Mouse (Mus musculus): ENCODE measurements at regions not wholly inside any gene's neighbourhood (a gene's known extent, or its start where the extent isn't known, plus 50 kb on each side); places are given as distances from the start of the nearest gene placed in this dataset.

GRCm38 (mm10) chr3:113811790-113812189 lies 181.8 kb upstream of the Rnpc3 start:
- H3K4me1 ChIP-seq, result no peaks in the 10 kb centered on the region
- H3K27ac ChIP-seq, result no peak overlapping the region
- H3K27me3 ChIP-seq (replicated peaks), result no peaks in the 10 kb centered on the region
- WGBS, result 71% methylated on average over 6 of the region's 6 CpGs
- H3K4me3 ChIP-seq, result no peak overlapping the region
- H3K4me2 ChIP-seq, result no peak overlapping the region
- no peaks in the 10 kb centered on the region for H3K36me3 ChIP-seq (replicated peaks)
- no peak overlapping the region for H3K9ac ChIP-seq
- no peak for ATAC-seq (replicated peaks)
- no peaks in the 10 kb centered on the region for H3K9me3 ChIP-seq

- Histone ChIP-seq H3K9ac (no peak overlapping the region), H3K4me3 (no peak overlapping the region), H3K4me1 (no peaks in the 10 kb centered on the region), H3K4me2 (no peak overlapping the region), H3K27me3 (replicated peaks) (no peaks in the 10 kb centered on the region), H3K9me3 (no peaks in the 10 kb centered on the region), H3K27ac (no peak overlapping the region), H3K36me3 (replicated peaks) (no peaks in the 10 kb centered on the region)
- 53% methylated on average over 1 of the region's 1 CpGs for WGBS
- no peak for ATAC-seq (replicated peaks)
These were observed 170.9 kb upstream of the Col11a1 start for GRCm38 (mm10) chr3:113859421-113859820.

GRCm38 (mm10) chr3:113860005-113860404 lies 170.3 kb upstream of the Col11a1 start:
- ATAC-seq (replicated peaks), result no peak
- no peak overlapping the region for H3K4me2 ChIP-seq
- WGBS, result 85% methylated on average over 5 of the region's 5 CpGs

GRCm38 (mm10) chr3:113860426-113860825 lies 169.9 kb upstream of the Col11a1 start:
- no peak overlapping the region for H3K9ac ChIP-seq
- no peak for ATAC-seq (replicated peaks)

More at GRCm38 (mm10) chr3:113860005-113860404, 170.3 kb upstream of the Col11a1 start:
- Histone ChIP-seq H3K36me3 (replicated peaks) (no peaks in the 10 kb centered on the region), H3K9me3 (no peaks in the 10 kb centered on the region), H3K27ac (no peak overlapping the region), H3K9ac (no peak overlapping the region), H3K27me3 (replicated peaks) (no peaks in the 10 kb centered on the region), H3K4me3 (no peak overlapping the region), H3K4me1 (no peaks in the 10 kb centered on the region)

DNA sequence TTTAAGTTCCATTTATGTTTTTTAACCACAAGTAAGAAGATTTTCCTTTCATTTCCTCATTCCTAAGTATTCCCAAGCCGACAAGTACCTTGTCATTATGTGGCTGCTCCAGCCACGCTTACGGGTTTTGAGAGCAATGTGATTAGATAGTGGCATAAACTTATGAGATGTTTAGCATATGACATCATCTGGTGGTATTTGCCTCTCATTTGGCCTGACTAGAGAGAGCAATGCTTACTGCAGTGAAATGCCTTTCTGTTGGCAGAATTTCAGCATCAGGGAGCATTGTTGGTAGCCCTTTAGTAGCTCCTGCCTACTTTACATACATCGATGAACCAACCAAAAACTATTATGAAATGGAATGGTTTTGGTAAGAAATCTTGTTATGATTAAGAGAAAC lies 157.1 kb upstream of the Col11a1 start:
- H3K36me3 ChIP-seq (replicated peaks), result no peaks in the 10 kb centered on the region
- no peaks in the 10 kb centered on the region for H3K4me1 ChIP-seq
- no peak overlapping the region for H3K4me2 ChIP-seq
- no peak overlapping the region for H3K27ac ChIP-seq
- no peak for ATAC-seq (replicated peaks)
- no peaks in the 10 kb centered on the region for H3K27me3 ChIP-seq (replicated peaks)
- no peaks in the 10 kb centered on the region for H3K9me3 ChIP-seq
- H3K4me3 ChIP-seq, result no peak overlapping the region
- WGBS, result 80% methylated on average over 4 of the region's 4 CpGs
- H3K9ac ChIP-seq, result no peak overlapping the region

More at GRCm38 (mm10) chr3:113860426-113860825, 169.9 kb upstream of the Col11a1 start:
- no peak overlapping the region for H3K27ac ChIP-seq
- H3K4me1 ChIP-seq, result no peaks in the 10 kb centered on the region
- H3K27me3 ChIP-seq (replicated peaks), result no peaks in the 10 kb centered on the region
- no peaks in the 10 kb centered on the region for H3K36me3 ChIP-seq (replicated peaks)
- no peak overlapping the region for H3K4me2 ChIP-seq
- H3K4me3 ChIP-seq, result no peak overlapping the region
- H3K9me3 ChIP-seq, result no peaks in the 10 kb centered on the region

- WGBS, result 36% methylated on average over 1 of the region's 1 CpGs
These were observed 125.2 kb upstream of the Col11a1 start for GRCm38 (mm10) chr3:113905162-113905561.

DNA sequence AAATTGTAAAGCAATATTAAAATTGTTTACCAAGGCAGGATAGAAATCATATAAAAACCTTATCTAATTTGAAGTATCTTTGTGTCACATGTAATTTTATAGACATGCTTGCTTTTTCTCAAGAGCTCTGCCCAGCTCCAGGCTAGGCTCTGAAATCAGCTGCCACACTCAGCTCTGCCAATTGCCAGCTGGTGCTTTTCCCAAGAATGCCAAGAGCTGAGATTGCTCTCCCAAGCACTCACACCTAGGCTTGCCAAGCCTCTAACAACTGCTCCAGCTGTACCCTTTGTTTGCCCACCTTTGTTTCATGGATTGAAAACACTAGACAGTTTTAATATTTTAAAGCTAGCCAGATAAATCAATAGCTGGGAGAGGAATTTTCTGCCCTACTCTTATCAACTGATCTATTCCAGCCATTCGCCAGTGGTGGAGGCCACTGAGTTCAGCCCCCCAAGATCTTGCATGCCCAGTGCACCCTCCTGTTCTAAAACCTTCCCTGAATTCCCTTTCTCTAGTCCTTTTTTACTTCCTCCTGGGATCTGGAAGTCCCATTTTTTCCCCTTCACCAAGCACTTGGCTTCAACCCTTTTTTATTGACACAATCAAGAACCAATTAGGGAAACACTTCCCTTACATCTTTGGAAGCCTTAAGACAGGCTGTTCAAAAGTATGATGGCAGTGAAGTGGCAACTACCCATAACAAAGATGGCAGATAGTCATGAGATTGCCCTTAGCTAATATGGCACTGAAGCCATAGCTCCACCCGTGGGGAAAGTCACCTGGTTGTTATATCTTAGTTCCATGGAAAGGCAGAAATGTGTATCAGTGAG lies 110.8 kb upstream of the Col11a1 start:
- no peaks in the 10 kb centered on the region for H3K27me3 ChIP-seq (replicated peaks)
- no peaks in the 10 kb centered on the region for H3K9me3 ChIP-seq
- H3K27ac ChIP-seq, result no peak overlapping the region
- peak; percentile 62; the same call in 1 of the 2 replicates for ATAC-seq (replicated peaks)
- H3K9ac ChIP-seq, result no peak overlapping the region
- H3K4me2 ChIP-seq, result no peak overlapping the region
- H3K4me3 ChIP-seq, result no peak overlapping the region
- H3K4me1 ChIP-seq, result no peaks in the 10 kb centered on the region
- WGBS, result 84% methylated on average over 2 of the region's 2 CpGs
- no peaks in the 10 kb centered on the region for H3K36me3 ChIP-seq (replicated peaks)

More at GRCm38 (mm10) chr3:113905162-113905561, 125.2 kb upstream of the Col11a1 start:
- H3K9me3 ChIP-seq, result no peaks in the 10 kb centered on the region
- H3K9ac ChIP-seq, result no peak overlapping the region
- H3K4me3 ChIP-seq, result no peak overlapping the region
- no peak overlapping the region for H3K4me2 ChIP-seq
- ATAC-seq (replicated peaks), result no peak
- H3K27ac ChIP-seq, result no peak overlapping the region
- no peaks in the 10 kb centered on the region for H3K27me3 ChIP-seq (replicated peaks)
- no peaks in the 10 kb centered on the region for H3K4me1 ChIP-seq
- H3K36me3 ChIP-seq (replicated peaks), result no peaks in the 10 kb centered on the region

DNA sequence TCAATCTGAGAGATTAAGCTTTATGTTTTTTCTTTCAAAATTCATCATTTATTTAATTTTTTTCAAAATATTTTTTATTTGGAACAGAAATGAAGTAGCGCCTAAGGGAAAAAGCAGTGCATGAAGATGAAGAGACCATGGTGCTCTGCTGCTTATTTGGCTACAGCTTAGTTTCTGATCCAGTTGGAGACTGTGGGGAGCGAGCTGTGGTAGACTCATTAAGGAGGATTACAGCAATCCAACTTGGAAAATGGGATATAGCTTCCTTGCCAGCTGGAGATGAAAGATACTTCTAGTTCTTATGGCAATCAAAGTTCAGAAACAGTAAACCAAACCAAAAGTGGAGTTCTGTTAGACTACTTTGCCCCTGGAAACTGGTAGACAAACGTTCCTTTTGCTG lies 98.8 kb upstream of the Col11a1 start:
- H3K9ac ChIP-seq, result no peak overlapping the region
- H3K27me3 ChIP-seq (replicated peaks), result no peaks in the 10 kb centered on the region
- no peaks in the 10 kb centered on the region for H3K4me1 ChIP-seq
- ATAC-seq (replicated peaks), result no peak
- H3K4me3 ChIP-seq, result no peak overlapping the region
- no peak overlapping the region for H3K27ac ChIP-seq
- H3K9me3 ChIP-seq, result no peaks in the 10 kb centered on the region
- H3K36me3 ChIP-seq (replicated peaks), result no peaks in the 10 kb centered on the region
- WGBS, result 75% methylated on average over 3 of the region's 3 CpGs
- no peak overlapping the region for H3K4me2 ChIP-seq

DNA sequence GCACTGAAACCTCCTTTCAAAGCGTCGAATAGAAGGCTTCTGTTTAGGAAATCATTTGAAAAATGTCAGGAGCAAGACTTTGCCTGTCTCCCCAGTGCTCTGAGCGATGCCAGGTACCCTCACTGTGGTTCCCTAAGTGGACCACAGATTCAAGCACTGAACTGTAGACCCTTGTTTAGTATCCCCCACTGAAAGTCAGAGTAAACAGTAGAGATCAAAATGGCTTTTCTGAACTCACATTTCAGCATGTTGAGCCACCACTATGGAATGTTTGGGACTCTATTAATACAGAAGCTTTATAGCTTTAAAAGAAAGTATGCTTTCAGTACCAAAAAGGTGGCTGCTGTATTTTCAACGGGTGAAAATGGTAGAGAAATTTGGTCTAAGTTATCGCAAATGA lies 79.8 kb upstream of the Col11a1 start:
- ATAC-seq (replicated peaks), result no peak
- 80% methylated on average over 5 of the region's 5 CpGs for WGBS
- Histone ChIP-seq H3K4me2 (no peak overlapping the region), H3K27me3 (replicated peaks) (no peaks in the 10 kb centered on the region), H3K4me3 (no peak overlapping the region), H3K9ac (no peak overlapping the region), H3K9me3 (no peaks in the 10 kb centered on the region), H3K27ac (no peak overlapping the region), H3K4me1 (no peaks in the 10 kb centered on the region), H3K36me3 (replicated peaks) (no peaks in the 10 kb centered on the region)

GRCm38 (mm10) chr3:113952468-113952867 lies 77.9 kb upstream of the Col11a1 start:
- Histone ChIP-seq H3K27ac (no peak overlapping the region), H3K9me3 (no peaks in the 10 kb centered on the region), H3K36me3 (replicated peaks) (no peaks in the 10 kb centered on the region), H3K27me3 (replicated peaks) (no peaks in the 10 kb centered on the region), H3K4me3 (no peak overlapping the region), H3K4me2 (no peak overlapping the region), H3K4me1 (no peaks in the 10 kb centered on the region), H3K9ac (no peak overlapping the region)
- 81% methylated on average over 2 of the region's 2 CpGs for WGBS
- no peak for ATAC-seq (replicated peaks)

GRCm38 (mm10) chr3:113953113-113953512 lies 77.2 kb upstream of the Col11a1 start:
- WGBS, result 88% methylated on average over 1 of the region's 1 CpGs
- H3K27ac ChIP-seq, result no peak overlapping the region
- H3K27me3 ChIP-seq (replicated peaks), result no peaks in the 10 kb centered on the region
- no peak for ATAC-seq (replicated peaks)
- no peak overlapping the region for H3K9ac ChIP-seq
- no peak overlapping the region for H3K4me2 ChIP-seq
- H3K4me3 ChIP-seq, result no peak overlapping the region
- no peaks in the 10 kb centered on the region for H3K9me3 ChIP-seq
- H3K4me1 ChIP-seq, result no peaks in the 10 kb centered on the region
- no peaks in the 10 kb centered on the region for H3K36me3 ChIP-seq (replicated peaks)

- Histone ChIP-seq H3K9ac (no peak overlapping the region), H3K36me3 (replicated peaks) (no peaks in the 10 kb centered on the region), H3K4me1 (no peaks in the 10 kb centered on the region), H3K27ac (no peak overlapping the region), H3K4me2 (no peak overlapping the region), H3K4me3 (no peak overlapping the region), H3K27me3 (replicated peaks) (no peaks in the 10 kb centered on the region), H3K9me3 (no peaks in the 10 kb centered on the region)
- ATAC-seq (replicated peaks), result no peak
These were observed 75.9 kb upstream of the Col11a1 start for GRCm38 (mm10) chr3:113954486-113954885.

DNA sequence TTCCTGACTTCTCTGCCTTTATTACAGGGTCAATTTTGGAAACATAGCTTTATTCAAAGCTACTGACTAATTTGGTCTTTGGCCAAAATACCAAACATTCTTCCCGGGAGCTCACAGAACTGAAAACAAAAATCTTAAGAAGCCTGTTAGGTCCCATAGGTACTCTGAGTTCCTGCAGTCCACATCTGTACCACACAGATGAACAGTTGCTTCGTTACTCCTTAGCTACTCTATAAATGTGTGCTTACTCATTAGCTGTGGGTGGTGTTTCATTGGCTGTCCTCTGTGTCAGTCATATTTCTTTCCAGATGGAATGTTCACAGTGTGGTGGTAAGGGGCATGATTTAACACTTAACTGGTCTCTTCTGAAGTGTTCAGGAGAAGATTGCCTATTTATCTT lies 70.3 kb upstream of the Col11a1 start:
- no peak overlapping the region for H3K27ac ChIP-seq
- no peak overlapping the region for H3K4me2 ChIP-seq
- H3K36me3 ChIP-seq (replicated peaks), result no peaks in the 10 kb centered on the region
- ATAC-seq (replicated peaks), result no peak
- H3K4me3 ChIP-seq, result no peak overlapping the region
- H3K9ac ChIP-seq, result no peak overlapping the region
- WGBS, result 72% methylated on average over 2 of the region's 2 CpGs
- H3K9me3 ChIP-seq, result no peaks in the 10 kb centered on the region
- no peaks in the 10 kb centered on the region for H3K27me3 ChIP-seq (replicated peaks)
- H3K4me1 ChIP-seq, result no peaks in the 10 kb centered on the region
